37 mouse cellular contexts compared by ENCODE assay signal in the genomic region with DNA sequence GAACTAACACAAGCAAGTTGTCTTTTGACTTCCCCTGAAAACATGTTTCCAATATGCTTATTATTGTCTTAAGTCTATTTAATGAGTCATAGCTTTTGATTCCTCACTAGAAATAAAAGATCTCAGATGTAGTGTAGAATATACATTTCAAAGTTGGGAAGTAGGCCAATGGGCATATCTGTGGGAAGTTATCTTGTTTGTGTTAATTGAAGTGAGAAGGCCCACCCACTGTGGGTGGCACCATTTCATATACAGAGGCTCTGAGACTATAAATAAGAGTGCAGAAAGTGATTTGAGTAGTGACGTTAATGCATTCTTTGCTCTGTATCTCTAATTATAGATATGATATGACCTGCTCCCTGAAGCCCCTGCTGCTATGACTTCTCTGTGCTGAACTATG. TPM values are rescaled to one million over a fixed set of nuclear protein-coding genes. Genes with fewer than 3 reads are reported as not detected.
"Had no signal": no experiment of that assay in that cellular context is flagged by ENCODE, and none has a peak within 500 bp of the region (broad histone marks: within the 10 kb centered on the region; RNA-seq: fewer than 3 reads in every experiment).

No protein-coding gene starts in this region.

- H3K36me3 ChIP-seq: heart, embryonic 13.5 days; heart, embryonic 15.5 days; hindbrain, embryonic 13.5 days; hindbrain, embryonic 15.5 days; kidney, embryonic 15.5 days; limb, embryonic 13.5 days; limb, embryonic 15.5 days; liver, embryonic 12.5 days had no signal

- ATAC-seq: hindbrain, postnatal 0 days; intestine, embryonic 16.5 days had no signal

- H3K27ac ChIP-seq: heart, adult 2 months; heart, embryonic 13.5 days; heart, embryonic 15.5 days; hindbrain, embryonic 13.5 days; hindbrain, embryonic 15.5 days; hindbrain, postnatal 0 days; kidney, embryonic 15.5 days; kidney, postnatal 0 days; limb, embryonic 13.5 days; limb, embryonic 15.5 days; liver, embryonic 12.5 days had no signal

- H3K4me3 ChIP-seq: heart, adult 2 months; heart, embryonic 13.5 days; heart, embryonic 15.5 days; hindbrain, embryonic 13.5 days; hindbrain, embryonic 15.5 days; kidney, embryonic 15.5 days; limb, embryonic 13.5 days; limb, embryonic 15.5 days; liver, embryonic 12.5 days had no signal

- H3K9ac ChIP-seq: heart, embryonic 13.5 days; heart, embryonic 15.5 days; hindbrain, embryonic 13.5 days; hindbrain, embryonic 15.5 days; kidney, embryonic 15.5 days; limb, embryonic 13.5 days; limb, embryonic 15.5 days; liver, embryonic 12.5 days had no signal

- H3K27me3 ChIP-seq: heart, embryonic 15.5 days; hindbrain, embryonic 15.5 days; limb, embryonic 13.5 days; limb, embryonic 15.5 days had no signal

- DNase-seq: gastrocnemius, postnatal 14 days; gastrocnemius, postnatal 36 days; heart, adult 11 months; heart, adult 2 months; heart, postnatal 14 days; heart, postnatal 36 days; kidney, adult 11 months; kidney, adult 2 months; kidney, adult 9 months; kidney, postnatal 14 days; kidney, postnatal 36 days; layer of hippocampus, adult 9-11 months; layer of hippocampus, postnatal 36 days; left cerebral cortex, postnatal 4 days had no signal

- H3K9me3 ChIP-seq: heart, embryonic 13.5 days; heart, embryonic 15.5 days; hindbrain, embryonic 13.5 days; hindbrain, embryonic 15.5 days; kidney, embryonic 15.5 days; limb, embryonic 13.5 days; limb, embryonic 15.5 days; liver, embryonic 12.5 days had no signal

RNA-seq across cellular contexts. Expression of gene Btn2a2, which starts 2.2 kb away (rescaled TPM):
- total RNA-seq: gastrocnemius, adult 18-20 months; gastrocnemius, adult 8-10 months; gastrocnemius, postnatal 14 days; gastrocnemius, postnatal 36 days; heart, adult 2 months; heart, postnatal 14 days; heart, postnatal 36 days; hematopoietic stem cell, adult 5-6 weeks; hindbrain, postnatal 0 days; left cerebral cortex, postnatal 4 days; liver, adult 2 months had no signal
- polyA plus RNA-seq: gonadal fat pad, adult 2 months; heart, adult 2 months; kidney, adult 2 months; liver, adult 2 months; liver, embryonic 12.5 days had no signal

RNA-seq across cellular contexts. Expression of gene Btn1a1, which starts 25.2 kb away (rescaled TPM):
- total RNA-seq: gastrocnemius, adult 18-20 months; gastrocnemius, adult 8-10 months; gastrocnemius, postnatal 14 days; gastrocnemius, postnatal 36 days; heart, adult 2 months; heart, postnatal 14 days; heart, postnatal 36 days; layer of hippocampus, adult 18-20 months; layer of hippocampus, adult 8-10 months; layer of hippocampus, postnatal 14 days; layer of hippocampus, postnatal 36 days; left cerebral cortex, adult 18-20 months; left cerebral cortex, postnatal 25 days; left cerebral cortex, postnatal 4 days; liver, adult 2 months had no signal
- polyA plus RNA-seq: heart, adult 2 months; hindbrain, embryonic 11.5 days; kidney, adult 2 months; kidney, postnatal 0 days; limb, embryonic 11.5 days; liver, adult 2 months had no signal
